Mouse (Mus musculus): ENCODE measurements around the gene Zfp607b. TPM values are rescaled to one million over a fixed set of nuclear protein-coding genes. Genes with fewer than 3 reads are reported as not detected.
A peak's percentile ranks its signal among the peaks of the same experiment; 100 is the strongest.

Zfp607b gene
- 0.81 and 1.3 TPM in 2 replicates for total RNA-seq (2021)
- long read RNA-seq, full-length matches to known transcripts = 1 of 2 reads
- long read RNA-seq, partial matches to known transcripts = 1 of 2 reads
- long read RNA-seq, other reads (novel, unspliced or antisense) = 0 of 2 reads

- DNase-seq = peak; percentile 86
Observed at GRCm38 (mm10) chr7:27688815-27689612, at the start of gene Zfp607b. TSS of gene Zfp607b (plus strand) at chr7:27689340.

DNA sequence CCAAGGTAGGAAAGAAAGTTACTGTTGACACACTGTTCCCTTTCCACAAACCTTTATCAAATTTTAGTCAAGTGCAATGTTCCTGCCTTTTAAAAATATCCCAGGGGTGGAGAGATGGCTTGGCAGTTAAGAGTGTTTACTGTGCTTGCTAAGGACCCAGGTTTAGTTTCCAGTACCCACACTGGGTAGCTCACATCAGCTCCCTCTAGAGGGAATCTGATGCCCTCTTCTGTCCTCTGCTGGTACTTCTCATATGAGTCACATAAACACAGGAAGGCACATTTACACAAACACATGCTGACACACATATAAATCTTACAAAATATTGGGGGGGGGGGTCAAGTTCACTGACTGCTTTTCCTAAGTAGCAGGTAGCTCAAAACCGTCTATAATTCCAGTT is 44.7 kb upstream of the Zfp607b start:
- DNase-seq = no peak

GRCm38 (mm10) chr7:27646516-27646915 is 42.6 kb upstream of the Zfp607b start:
- DNase-seq = no peak

DNA sequence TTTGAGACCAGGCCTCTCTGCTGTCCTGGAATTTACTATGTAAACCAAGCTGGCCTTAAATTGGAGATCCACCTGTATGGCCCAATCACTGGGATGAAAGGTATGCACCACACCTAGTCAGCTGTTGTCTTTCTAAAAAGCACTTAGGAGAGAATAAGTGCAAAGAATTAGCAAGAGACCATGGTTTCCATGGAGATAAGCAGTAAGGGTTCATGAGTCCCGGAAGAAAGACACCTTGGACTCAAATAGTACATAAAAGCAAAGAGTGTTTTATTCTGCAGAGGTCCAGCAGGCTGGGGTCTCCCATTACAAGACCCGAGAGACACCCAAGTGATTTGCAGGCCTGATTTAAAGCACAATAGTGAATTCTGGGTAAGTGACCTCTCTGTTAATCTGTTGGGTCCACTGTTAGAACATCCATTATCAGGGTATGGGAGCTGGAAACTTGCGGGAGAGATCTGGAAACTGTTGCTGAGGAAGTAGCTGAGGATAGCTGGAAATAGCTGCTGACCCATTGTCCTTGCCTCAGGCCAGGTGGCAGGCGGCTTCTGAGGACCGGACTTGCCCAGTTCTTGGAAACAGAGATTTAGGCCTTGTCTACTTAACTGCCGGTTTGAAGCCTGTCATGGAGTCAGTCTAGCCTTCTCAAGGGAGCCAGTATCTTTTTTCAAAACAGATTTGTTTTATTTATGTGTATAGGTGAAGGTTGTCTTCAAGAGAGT is 41.7 kb upstream of the Zfp607b start:
- DNase-seq = no peak

DNA sequence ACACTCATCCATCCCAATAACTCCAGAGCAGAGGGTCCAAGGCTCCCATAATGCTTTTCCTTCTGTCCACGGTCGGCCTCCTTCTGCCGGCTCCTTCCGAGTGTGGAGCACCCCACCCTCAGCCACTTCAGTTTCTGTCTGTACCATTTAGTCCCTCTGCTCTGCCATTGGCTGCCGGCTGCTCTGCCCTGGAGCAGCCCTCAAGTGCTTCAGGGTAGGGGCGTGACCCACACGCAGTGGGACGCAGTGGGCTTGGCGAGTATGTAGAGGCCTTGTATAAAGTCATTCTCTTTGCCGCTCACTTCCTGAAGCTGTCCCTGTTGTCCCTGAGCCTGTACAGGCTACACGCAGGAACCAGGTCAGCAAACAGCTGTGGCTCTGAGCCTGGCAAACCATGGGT is 39.4 kb upstream of the Zfp607b start:
- no peak for DNase-seq

DNA sequence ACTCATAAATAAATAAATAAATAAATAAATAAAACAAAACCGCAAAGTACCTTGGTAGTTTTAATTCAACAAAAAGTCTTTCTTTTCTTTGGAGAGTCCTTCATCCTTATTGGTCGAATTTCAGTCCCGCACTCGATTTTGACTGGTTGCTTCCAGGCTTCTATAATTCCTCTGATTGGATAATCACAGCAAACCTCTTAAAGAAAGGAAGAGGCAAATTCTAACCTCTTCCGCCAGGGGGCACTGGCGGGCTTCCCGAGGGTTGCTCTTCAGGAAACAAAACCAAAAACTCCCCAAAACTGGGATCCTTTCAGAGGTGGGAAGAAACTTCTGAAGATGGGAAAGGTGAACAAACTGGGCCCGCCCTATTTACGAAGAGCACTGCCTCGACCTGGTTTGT is 38.2 kb upstream of the Zfp607b start:
- peak; percentile 81 for DNase-seq

GRCm38 (mm10) chr7:27653681-27654437 is 35.3 kb upstream of the Zfp607b start, which contains the start of gene Ttc9b:
TSS of gene Ttc9b (plus strand) at chr7:27653915.
- peak; percentile 55 for DNase-seq

DNA sequence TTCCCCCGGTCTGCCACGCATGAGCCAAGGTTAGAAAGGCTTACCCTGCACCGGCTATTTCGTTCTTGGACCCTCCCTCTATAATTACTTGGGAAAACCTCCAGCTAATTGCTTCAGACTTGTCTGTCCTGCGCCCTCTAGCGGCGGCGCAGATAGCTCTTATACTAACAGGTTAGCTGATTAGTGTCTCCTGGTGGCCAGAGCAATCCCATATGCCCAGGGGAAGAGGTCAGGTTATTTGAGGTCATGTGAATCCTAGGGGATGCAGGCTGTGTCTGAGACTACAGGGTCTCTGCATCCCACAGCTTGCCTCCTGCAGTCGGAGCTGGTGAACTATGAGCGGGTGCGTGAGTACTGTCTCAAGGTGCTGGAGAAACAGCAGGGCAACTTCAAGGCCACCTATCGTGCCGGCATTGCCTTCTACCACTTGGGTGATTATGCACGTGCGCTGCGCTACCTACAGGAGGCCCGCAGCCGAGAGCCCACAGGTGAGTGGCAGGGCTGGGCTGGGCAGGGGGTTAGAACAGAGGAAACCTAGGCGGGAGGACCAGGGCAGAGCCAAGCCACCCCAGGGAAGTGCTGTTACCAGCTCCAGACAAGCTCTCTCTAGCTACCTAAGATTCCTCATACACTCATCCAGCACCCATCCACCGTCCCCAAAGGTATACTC is 34.4 kb upstream of the Zfp607b start:
- peak; percentile 36 for DNase-seq

GRCm38 (mm10) chr7:27655545-27655944 is 33.6 kb upstream of the Zfp607b start:
- DNase-seq = no peak

DNA sequence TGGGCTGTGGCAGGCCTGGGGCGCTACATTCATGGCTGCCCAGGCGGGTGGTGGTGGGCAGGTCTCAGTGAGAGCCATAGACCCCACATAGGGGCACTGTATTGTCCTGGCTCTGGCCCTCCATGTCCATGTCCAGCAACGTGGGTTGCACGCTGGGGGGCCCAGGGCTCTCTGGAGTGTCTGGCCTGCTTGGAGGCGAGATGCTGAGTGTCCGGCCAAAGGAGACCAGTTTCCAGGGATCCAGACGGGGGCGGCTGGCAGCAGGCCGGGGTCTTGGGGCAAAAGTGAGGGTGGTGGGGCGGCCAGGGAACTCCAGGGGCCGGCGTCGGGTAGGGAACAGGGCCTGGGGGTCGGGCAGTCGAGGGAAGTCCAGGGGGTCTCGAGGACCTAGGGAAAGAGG is 32.5 kb upstream of the Zfp607b start:
- no peak for DNase-seq

- DNase-seq = no peak
Observed at GRCm38 (mm10) chr7:27657824-27658395, 31.2 kb upstream of the Zfp607b start.

DNA sequence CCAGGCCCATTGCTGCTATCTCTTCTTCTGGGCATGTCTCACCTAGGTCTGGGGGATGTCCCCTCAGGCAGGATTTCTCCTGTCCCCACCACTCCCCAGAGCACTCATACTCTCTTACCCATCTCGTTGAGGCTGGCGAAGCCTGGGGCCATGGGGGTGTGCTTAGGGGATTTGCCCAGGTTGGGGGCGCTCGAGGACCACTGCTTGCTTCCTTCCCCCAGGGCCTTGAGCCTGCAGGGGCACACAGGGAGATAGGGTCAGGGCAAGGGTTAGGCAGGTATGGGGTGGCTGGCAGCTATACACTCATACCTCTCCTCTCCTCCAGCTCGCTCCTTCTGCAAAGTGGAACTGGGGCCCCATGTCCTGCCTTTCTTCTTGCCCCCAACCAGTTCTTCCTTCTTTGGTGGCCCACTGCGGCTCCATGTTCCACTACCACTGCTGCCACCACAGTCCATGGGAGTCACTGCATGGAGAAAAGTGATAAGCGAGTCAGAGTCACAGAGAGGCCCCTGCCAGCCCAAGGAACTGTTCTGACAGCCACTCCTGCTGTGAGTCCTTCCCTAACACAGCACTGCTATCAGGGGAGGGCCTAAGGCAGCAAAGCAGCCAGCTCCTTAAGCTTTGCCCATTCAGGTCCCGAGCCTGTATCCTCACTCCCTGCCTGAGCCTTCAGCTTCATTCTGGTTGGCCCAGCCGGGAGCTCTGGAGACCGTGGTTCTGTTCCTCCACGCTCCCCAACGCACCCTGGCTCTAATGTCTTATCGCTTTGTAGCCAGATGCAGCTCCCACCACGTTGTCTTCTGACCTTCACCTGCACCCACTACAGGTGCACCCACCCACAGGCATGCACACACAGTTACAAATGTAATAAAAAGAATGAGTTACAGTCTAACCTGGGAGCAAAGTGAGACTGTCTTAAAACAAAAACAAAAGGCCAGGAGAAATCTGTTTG is 30.2 kb upstream of the Zfp607b start:
- DNase-seq = no peak

- DNase-seq = no peak
Observed at GRCm38 (mm10) chr7:27662038-27662437, 27.1 kb upstream of the Zfp607b start.

- DNase-seq = no peak
Observed at GRCm38 (mm10) chr7:27673064-27673574, 16.0 kb upstream of the Zfp607b start.

DNA sequence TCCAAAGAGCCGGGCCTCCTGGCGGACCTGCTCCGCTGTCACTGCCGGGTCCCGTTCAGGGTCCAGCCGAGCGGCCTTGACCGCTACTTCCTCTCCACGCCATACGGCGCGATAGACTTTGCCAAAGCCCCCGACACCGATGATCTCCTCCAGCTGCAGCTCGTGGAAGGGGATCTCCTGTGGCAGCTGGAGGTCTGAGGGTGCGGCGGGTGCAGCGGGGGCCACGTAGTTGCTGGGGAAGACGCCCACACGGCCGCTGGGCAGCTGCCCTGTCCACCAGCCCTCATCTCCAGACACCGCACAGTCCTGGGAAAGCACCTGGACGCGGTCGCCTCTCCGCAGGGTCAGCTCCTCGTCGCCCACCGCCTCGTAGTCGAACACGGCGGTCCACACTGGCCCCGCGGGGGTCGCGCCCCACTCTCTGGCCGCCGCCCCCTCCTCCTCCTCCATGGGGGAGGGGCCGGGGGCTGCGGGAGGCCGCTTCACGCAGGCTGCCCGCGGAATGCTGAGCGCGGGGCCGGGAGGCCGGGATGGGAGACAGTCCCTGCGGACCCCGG is 15.5 kb upstream of the Zfp607b start:
- DNase-seq = peak; percentile 18

- DNase-seq = no peak
Observed at GRCm38 (mm10) chr7:27674195-27674521, 15.0 kb upstream of the Zfp607b start.

- DNase-seq = peak; percentile 91
Observed at GRCm38 (mm10) chr7:27674522-27675221, 14.5 kb upstream of the Zfp607b start, which contains the start of gene Map3k10. TSS of gene Map3k10 (minus strand) at chr7:27674598.

DNA sequence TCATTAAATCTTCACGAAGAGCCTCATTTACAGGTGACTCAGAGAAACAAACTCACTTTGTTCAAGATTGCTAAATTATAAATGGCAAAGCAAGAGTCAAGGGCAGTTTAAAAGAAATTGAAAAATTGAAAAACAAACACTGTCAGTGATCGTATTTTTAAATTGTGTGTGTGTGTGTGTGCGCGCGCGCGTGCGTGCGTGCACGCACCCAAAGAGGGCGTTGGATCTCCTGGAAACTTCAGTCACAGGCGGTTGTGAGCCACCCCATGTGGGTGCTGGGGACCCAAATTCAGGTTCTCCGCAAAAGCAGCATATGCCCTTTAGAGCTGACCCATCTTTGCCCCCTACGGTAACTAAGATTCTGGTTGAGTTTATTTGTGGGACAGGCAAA is 13.9 kb upstream of the Zfp607b start:
- no peak for DNase-seq

DNA sequence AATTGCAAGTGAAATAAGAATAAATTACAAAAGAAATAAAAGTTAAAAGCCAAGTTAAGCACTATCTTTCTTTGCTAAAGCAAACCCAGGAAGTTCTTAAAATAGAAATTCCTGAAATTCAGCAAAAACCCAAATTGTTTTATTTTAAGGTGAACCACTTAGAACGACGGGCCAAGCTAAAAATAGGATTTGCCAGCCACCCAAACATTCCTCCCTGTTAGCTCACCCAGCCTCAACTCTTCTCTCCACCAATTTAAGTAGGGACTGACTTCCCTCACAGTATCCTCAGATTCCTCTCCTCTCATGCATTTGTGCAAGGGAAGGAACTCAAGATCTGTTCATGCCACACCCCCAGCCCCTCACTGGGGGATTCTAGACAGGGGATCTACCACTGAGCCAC is 5.9 kb upstream of the Zfp607b start:
- DNase-seq = no peak

All from adrenal gland, postnatal 25 days (tissue).